Mouse (Mus musculus): Measurements from ENCODE around the gene Slc30a1. TPM values are rescaled to one million over a fixed set of nuclear protein-coding genes. Genes with fewer than 3 reads are reported as not detected.

The Slc30a1 gene
- total and polyA plus RNA-seq, 2 experiments from 2014 or later: 4.9 to 32.4 TPM

DNA sequence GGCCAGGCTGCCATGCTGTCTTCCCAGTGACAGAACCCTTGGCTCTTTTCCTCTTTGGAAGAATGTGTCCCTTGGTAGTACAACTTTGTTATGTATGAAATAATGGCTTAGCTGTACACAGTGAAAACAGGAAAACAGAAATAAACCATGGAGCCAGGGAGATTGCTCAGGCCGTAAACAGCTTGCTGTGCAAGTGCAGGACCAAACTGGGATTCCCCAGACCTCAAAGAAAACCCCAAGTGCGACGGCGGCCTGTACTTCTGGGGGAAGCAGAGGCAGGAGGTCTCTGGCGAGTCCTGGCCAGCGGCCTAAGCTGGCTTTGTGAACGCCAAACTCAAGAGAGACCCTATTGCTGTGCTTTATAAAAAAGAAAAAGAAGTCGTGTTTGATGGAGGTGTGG lies 42.0 kb downstream of the Slc30a1 start:
- Histone ChIP-seq H3K9me3 (ENCODE audit: low read length) (no peaks in the 10 kb centered on the region), H3K36me3 (ENCODE audit: insufficient read depth) (no peaks in the 10 kb centered on the region), H3K4me1 (ENCODE audit: insufficient read depth) (no peaks in the 10 kb centered on the region), H3K27ac (ENCODE audit: low read depth, low read length) (no peak overlapping the region), H3K4me2 (ENCODE audit: low read depth) (no peak overlapping the region), H3K9ac (no peak overlapping the region), H3K27me3 (ENCODE audit: insufficient read depth, low read length) (no peaks in the 10 kb centered on the region), H3K4me3 (ENCODE audit: low read depth, low read length) (no peak overlapping the region)
- no peak for TF ChIP-seq CTCF (IDR thresholded peaks at IDR 0.05; ENCODE audit: low read depth)
- DNase-seq (no peak), ATAC-seq (no peak)
- 73% methylated on average over 8 of the region's 8 CpGs for WGBS

DNA sequence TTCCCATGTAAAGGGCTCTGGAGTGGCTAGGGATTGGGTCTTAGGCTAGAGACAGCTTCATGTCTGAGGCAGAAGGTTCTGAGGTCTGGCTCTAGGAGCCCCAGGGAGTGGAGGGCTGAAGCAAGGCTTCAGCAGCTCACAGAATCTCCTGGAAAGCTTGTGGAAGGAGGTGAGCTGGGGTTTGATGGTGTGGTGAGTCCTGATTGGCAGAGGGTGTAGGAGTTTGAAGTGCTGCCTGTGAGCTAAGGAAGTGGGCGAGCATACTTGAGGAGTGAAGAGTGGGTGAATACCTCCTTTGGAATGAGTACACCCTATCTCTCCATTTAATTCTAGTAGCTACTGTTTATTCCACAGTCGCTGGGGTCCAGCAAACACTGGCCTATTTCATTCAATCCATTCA lies 44.0 kb downstream of the Slc30a1 start:
- no peaks in the 10 kb centered on the region for H3K9me3 ChIP-seq (ENCODE audit: low read length)
- WGBS: 77% methylated on average over 2 of the region's 2 CpGs
- no peaks in the 10 kb centered on the region for H3K27me3 ChIP-seq (ENCODE audit: insufficient read depth, low read length)
- no peak overlapping the region for H3K27ac ChIP-seq (ENCODE audit: low read depth, low read length)
- no peaks in the 10 kb centered on the region for H3K36me3 ChIP-seq (ENCODE audit: insufficient read depth)
- no peak for TF ChIP-seq CTCF (IDR thresholded peaks at IDR 0.05; ENCODE audit: low read depth)
- no peaks in the 10 kb centered on the region for H3K4me1 ChIP-seq (ENCODE audit: insufficient read depth)
- DNase-seq: no peak
- H3K9ac ChIP-seq: no peak overlapping the region
- H3K4me3 ChIP-seq (ENCODE audit: low read depth, low read length): no peak overlapping the region
- no peak overlapping the region for H3K4me2 ChIP-seq (ENCODE audit: low read depth)
- no peak for ATAC-seq

DNA sequence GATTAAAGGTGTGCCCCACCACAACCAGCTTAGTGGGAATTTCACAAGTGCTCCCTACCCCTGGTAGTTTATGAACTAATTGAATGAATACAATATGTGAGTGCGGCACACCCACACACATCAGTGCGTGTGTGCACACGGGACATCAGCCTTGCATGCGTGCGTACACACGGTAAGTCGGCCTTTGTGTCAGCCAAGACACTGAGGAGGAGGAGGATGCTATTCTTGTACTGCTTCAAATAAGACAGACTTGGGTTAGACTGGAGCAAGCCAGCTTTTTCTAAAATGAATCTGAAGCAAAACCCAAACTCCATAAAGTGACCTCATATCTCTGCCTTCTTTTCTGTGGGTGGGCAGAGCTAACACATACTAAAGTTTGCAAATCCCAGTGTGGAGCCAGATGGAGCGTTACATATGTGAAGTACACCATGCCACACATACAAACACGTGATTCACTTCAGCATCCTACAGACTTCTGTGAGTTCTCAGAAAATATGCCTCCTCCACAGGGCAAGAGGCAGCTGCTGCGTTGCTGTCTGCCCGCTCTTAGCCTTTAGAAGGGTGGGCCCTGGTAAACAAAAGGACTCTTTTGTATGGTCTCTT lies 46.3 kb downstream of the Slc30a1 start:
- WGBS: 77% methylated on average over 11 of the region's 11 CpGs
- H3K4me1 ChIP-seq (ENCODE audit: insufficient read depth): no peaks in the 10 kb centered on the region
- ATAC-seq (peak; percentile 81), DNase-seq (peak; percentile 28)
- no peaks in the 10 kb centered on the region for H3K9me3 ChIP-seq (ENCODE audit: low read length)
- H3K9ac ChIP-seq: no peak overlapping the region
- TF ChIP-seq CTCF (IDR thresholded peaks at IDR 0.05; ENCODE audit: low read depth): no peak
- H3K27ac ChIP-seq (ENCODE audit: low read depth, low read length): no peak overlapping the region
- H3K27me3 ChIP-seq (ENCODE audit: insufficient read depth, low read length): no peaks in the 10 kb centered on the region
- no peak overlapping the region for H3K4me2 ChIP-seq (ENCODE audit: low read depth)
- no peak overlapping the region for H3K4me3 ChIP-seq (ENCODE audit: low read depth, low read length)
- H3K36me3 ChIP-seq (ENCODE audit: insufficient read depth): no peaks in the 10 kb centered on the region

DNA sequence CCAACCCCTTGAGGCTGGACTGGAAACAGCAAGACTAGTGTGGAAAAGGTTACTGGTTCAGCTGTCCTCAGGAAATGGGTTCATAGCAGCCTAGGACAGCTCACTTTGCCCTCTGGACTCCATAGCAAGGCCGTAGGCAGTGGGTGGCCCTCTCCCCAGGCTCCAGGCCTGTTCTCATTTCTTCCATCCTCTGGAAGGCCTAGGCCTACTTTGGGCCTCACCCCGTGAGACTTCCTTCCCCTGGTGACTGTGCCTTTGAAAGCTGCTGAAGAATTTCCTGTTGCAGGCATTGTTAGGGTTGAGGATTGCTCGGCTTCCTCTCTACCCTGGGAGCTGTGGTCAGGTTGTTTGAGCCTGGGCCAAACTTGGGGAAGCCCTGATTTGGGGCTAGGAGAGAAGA lies 48.5 kb downstream of the Slc30a1 start:
- no peak overlapping the region for H3K4me3 ChIP-seq (ENCODE audit: low read depth, low read length)
- H3K4me2 ChIP-seq (ENCODE audit: low read depth): no peak overlapping the region
- H3K9ac ChIP-seq: no peak overlapping the region
- ATAC-seq: no peak
- no peak for TF ChIP-seq CTCF (IDR thresholded peaks at IDR 0.05; ENCODE audit: low read depth)
- no peaks in the 10 kb centered on the region for H3K27me3 ChIP-seq (ENCODE audit: insufficient read depth, low read length)
- no peaks in the 10 kb centered on the region for H3K4me1 ChIP-seq (ENCODE audit: insufficient read depth)
- no peak overlapping the region for H3K27ac ChIP-seq (ENCODE audit: low read depth, low read length)
- H3K36me3 ChIP-seq (ENCODE audit: insufficient read depth): no peaks in the 10 kb centered on the region
- no peaks in the 10 kb centered on the region for H3K9me3 ChIP-seq (ENCODE audit: low read length)
- DNase-seq: no peak
- 74% methylated on average over 3 of the region's 3 CpGs for WGBS

DNA sequence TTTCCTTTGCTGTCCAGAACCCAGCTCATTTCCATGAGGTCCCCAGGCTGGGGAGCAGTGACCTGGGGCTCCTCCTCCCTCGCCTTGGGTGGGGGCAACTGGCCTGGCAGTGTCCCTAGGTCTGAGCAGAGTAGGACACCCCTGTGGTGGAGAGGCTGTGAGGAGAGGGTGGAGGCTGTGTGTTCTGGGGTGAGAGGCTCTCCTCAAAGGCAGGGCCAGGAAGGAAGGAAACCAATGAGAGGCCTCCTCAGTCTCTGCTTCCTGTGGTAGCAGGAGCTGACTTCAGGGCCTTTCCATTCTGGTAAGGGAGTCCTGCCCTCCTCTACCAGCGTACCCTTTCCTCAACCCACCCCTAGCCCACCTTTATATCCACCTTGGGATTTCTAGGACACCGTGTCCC lies 49.7 kb downstream of the Slc30a1 start:
- H3K4me1 ChIP-seq (ENCODE audit: insufficient read depth): no peaks in the 10 kb centered on the region
- no peaks in the 10 kb centered on the region for H3K27me3 ChIP-seq (ENCODE audit: insufficient read depth, low read length)
- no peaks in the 10 kb centered on the region for H3K36me3 ChIP-seq (ENCODE audit: insufficient read depth)
- DNase-seq (no peak), ATAC-seq (no peak)
- no peak overlapping the region for H3K4me2 ChIP-seq (ENCODE audit: low read depth)
- peak overlapping the region; percentile 10; the same call in 1 of the 2 replicates for H3K27ac ChIP-seq (ENCODE audit: low read depth, low read length)
- H3K4me3 ChIP-seq (ENCODE audit: low read depth, low read length): no peak overlapping the region
- 78% methylated on average over 3 of the region's 3 CpGs for WGBS
- TF ChIP-seq CTCF (IDR thresholded peaks at IDR 0.05; ENCODE audit: low read depth): no peak
- H3K9me3 ChIP-seq (ENCODE audit: low read length): no peaks in the 10 kb centered on the region
- H3K9ac ChIP-seq: no peak overlapping the region

DNA sequence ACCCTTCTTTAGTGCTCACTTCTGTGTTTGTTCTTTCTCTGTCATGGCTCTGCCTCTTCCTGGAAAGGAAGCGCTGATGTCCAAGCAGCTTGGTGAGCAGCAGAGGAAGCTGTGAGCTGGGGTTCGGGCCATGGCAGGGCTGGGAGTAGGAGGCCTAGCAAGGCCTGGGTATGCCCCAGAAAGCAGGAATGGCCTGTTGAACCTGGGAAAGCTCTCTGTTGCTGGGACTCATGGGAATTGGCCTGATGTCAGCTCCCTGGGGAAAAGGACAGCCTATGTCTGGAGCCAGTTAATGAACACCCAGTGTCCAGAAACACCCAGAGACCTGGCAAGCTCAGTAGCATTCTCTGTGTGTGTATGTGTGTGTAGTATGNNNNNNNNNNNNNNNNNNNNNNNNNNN lies 50.3 kb downstream of the Slc30a1 start:
- no peak for TF ChIP-seq CTCF (IDR thresholded peaks at IDR 0.05; ENCODE audit: low read depth)
- no peaks in the 10 kb centered on the region for H3K27me3 ChIP-seq (ENCODE audit: insufficient read depth, low read length)
- no peaks in the 10 kb centered on the region for H3K4me1 ChIP-seq (ENCODE audit: insufficient read depth)
- H3K4me3 ChIP-seq (ENCODE audit: low read depth, low read length): no peak overlapping the region
- ATAC-seq: no peak
- H3K9ac ChIP-seq: no peak overlapping the region
- 79% methylated on average over 2 of the region's 2 CpGs for WGBS
- H3K36me3 ChIP-seq (ENCODE audit: insufficient read depth): no peaks in the 10 kb centered on the region
- H3K27ac ChIP-seq (ENCODE audit: low read depth, low read length): peak overlapping the region; percentile 10; the same call in 1 of the 2 replicates
- DNase-seq: peak; percentile 26
- no peak overlapping the region for H3K4me2 ChIP-seq (ENCODE audit: low read depth)
- no peaks in the 10 kb centered on the region for H3K9me3 ChIP-seq (ENCODE audit: low read length)

DNA sequence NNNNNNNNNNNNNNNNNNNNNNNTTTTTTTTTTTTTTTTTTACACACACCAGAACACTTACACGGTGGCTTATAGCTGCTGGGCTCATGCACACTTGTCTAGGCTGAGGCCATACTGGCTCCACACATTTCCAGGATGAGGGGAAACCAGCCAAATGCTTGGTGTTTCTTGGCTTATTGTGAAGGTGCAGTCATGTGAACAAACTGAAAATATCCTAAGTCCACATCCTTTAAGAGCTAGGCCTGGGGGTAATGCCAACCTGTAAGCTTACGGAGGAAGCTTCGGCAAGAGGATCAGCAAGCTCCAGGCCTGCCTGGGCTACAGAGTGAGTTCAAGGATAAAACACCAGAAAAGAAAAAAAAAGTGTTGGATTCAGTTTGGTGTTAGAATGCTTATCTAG lies 50.8 kb downstream of the Slc30a1 start:
- H3K27ac ChIP-seq (ENCODE audit: low read depth, low read length): no peak overlapping the region
- WGBS: 50% methylated on average over 3 of the region's 3 CpGs

More for the DNA sequence above, 50.8 kb downstream of the Slc30a1 start:
- no peaks in the 10 kb centered on the region for H3K4me1 ChIP-seq (ENCODE audit: insufficient read depth)
- no peak overlapping the region for H3K4me3 ChIP-seq (ENCODE audit: low read depth, low read length)
- DNase-seq (peak; percentile 20), ATAC-seq (no peak)
- no peaks in the 10 kb centered on the region for H3K27me3 ChIP-seq (ENCODE audit: insufficient read depth, low read length)
- no peak for TF ChIP-seq CTCF (IDR thresholded peaks at IDR 0.05; ENCODE audit: low read depth)
- H3K9me3 ChIP-seq (ENCODE audit: low read length): no peaks in the 10 kb centered on the region
- H3K36me3 ChIP-seq (ENCODE audit: insufficient read depth): no peaks in the 10 kb centered on the region
- no peak overlapping the region for H3K9ac ChIP-seq
- no peak overlapping the region for H3K4me2 ChIP-seq (ENCODE audit: low read depth)

All from forebrain, postnatal 0 days (tissue).